Mouse (Mus musculus) urinary bladder, postnatal 4 days (tissue): ENCODE results near the gene Olfr1367.

ENCODE experiments used
- DNase-seq, 2 experiments: peaks; one replicate each; pipeline ENCODE4 v3.0.0; 2021 to 2022; ENCODE audit warnings: low spot score in 2 of 2

Olfr1367 gene

DNA sequence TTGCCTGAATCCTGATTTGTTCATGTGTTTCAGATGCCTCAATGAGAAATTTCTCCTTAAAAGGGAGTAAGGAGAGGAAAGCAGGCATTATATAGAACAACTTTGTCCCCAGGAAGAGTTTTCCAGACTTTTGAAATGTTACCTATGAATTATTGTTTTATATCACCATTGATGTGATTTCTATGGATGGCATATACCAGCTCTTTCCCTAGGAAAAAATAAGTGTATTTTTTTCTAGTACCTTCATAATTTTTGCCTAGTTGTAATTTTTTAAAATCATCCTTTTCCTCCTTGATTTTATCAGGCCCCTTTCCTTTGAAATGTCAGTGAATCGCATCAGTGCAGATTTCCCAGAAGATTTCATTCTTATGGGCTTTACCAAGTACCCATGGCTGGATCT, at the start of gene Olfr1367:
Gene Olfr1367 (plus strand): TSS at position 301 of the 400 bp plus-strand sequence.
- no peak for DNase-seq

DNA sequence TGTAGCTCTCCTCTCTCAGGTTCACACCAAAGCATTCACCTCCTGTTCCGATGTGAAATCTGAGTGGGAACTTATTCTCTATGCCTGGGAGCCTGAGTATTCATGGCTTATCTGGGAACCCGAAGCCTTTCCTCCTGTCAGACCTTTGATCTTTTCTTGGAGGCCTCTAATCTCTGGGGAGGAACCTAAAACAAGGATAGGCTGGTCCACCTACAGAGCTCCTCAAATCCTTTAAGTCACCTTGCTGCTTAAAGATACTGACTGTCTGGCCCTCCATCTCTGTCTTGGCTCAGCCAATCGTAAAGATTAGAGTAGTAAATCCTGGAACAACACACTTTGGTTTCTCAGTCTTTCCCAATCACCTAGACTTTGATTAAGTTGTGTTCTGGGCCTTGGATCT, 48.2 kb upstream of the Olfr1367 start:
- DNase-seq, result no peak

DNA sequence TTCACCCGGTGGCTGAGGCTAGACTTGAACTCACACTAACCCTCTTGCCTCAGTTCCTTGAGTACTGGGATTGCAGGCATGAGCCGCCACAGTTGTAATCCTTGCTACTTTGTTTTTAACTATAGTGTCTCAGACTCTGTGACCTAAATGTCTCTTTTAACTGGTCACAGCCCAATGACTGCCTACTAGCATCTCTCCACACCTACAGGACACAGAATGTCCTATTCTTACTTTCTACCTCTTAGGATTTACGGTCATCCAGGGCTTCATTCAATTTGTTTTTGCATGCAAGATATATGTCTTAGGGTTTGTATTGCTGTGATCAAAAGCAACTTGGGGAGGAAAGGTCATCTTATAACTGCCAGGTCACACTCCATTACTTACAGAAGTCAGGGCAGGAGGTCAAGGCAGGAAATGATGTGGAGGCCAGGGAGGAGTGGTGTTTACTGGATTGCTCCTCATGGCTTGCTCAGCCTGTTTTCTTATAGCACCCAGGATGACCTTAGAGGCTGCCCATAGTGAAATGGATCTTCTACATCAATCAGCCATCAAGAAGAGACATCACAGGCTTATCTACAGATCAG, 42.1 kb upstream of the Olfr1367 start:
- no peak for DNase-seq

DNA sequence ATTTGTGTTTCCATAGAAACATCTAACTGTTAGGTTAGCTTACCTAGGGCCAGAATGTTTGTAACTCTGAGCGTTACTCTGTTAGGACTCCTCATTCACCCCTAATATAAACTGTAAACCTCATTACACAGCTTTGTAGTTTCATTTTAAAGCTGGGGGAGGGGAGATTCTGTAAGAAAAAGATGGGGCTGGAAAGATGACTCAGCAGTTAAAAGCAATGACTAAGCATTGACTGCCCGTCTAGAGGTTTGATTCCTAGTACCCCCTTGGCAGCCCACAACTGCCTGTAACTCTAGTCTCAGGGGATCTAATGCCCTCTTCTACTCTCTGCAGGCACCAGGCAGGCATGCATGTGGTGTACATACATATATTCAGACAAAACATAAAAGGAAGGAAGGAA, 36.9 kb upstream of the Olfr1367 start:
- no peak for DNase-seq

DNA sequence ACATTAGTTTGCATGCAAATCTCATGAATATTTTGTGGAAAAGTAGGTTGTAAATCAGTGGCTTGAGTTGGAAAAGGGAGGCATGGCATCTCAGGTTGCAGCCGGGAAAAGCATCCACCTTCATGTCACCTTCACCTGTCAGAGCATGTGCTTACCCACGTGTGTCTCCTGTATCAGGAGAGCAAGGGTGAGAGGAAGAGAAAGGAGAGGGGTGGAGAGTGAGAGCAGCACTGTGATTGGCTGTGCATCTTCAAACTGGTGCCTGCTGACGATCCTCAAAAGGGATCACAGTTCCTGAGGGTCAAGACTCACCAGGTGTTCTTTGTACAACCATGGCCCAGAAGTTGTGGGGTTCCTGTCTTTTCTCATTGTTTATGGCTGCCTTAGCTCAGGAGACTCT, 34.8 kb upstream of the Olfr1367 start, which contains the start of gene Gpx6:
Gene Gpx6 (plus strand): TSS at position 200 of the 400 bp plus-strand sequence.
- no peak for DNase-seq

DNA sequence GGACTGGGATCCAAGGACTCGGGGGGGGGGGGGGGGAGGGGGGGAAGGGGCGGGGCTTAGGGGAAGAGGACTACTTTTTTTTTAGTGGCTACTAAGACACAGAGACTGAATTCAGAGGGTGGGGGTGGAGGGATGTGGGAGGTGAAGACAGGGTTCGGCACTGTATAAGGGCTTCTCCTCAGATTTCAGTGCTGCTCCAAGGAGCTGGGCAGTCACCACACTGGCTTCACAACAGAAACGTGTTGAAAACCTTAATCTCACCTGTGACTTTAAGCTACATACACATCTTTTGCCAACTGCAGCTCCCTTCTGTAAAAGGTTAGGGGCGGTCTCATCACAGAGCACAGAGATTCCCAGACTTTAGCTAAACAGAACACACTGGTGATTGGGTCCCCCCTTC, 33.9 kb upstream of the Olfr1367 start:
- no peak for DNase-seq

DNA sequence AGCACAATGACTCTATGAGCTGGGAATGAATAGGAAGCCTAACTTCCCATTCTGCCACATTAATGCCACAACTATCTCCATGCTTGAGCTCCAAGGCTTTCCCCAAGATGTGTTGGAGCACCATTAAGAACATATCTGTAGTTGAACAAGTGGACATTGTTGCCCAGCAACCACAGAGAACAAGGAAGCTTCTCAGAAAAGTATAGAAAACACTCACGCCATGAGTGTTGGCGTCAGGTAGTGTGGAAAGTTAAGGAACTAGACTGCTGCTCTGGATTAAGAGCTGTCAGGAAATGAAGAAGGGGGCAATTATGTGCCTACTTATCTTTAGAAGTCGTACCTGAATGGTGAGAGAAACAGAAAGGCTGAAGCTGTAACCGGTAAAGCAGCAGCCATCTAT, 32.8 kb upstream of the Olfr1367 start:
- DNase-seq, result no peak

DNA sequence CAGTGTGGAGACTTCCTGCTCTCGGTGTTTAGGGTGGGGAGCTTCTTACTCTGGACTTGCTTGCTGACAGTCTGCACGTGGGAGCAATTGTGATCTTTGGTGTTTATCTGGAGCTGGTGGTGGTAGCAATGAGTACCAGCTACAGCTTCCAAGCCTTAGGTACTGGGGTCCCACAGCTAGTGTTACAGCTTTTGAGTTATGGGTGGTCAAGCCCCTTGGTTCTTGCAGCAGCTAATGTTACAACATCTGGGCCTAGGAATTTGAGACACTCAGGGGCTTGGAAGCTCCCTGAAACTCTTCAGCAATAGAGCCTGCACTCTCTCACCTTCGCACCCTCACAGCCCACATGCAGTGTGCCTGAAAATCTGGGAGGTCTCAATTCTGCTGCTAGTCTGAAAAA, 26.4 kb upstream of the Olfr1367 start:
- no peak for DNase-seq

DNA sequence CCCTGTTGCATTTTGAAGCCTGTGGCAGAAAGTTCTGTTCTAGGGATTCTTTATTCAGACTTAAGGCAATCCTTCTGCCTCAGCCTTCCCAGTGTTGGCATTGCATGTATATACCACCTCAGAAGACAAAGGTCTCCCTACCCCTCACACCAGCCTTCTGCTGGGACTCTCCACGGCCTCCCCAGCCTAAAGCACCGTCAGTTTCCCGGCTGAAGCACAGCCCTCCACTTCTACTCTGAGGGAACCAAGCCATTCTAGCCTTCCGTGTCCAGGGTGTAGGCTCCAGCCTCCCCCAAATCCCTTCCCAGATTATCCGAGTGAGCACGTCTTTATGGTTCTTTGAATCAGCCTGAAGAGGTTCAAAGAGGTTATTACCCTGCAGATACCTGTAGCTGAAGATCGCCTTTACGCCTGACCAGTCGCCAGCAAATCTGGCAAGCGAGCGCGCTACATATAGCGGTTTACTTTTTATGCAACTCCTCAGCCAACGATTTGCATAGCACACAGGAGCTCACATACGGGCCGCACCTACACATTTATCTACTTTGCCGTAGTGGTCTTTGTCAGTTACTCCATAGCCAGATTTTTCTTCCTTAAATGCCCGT, 24.7 kb upstream of the Olfr1367 start:
- no peak for DNase-seq

DNA sequence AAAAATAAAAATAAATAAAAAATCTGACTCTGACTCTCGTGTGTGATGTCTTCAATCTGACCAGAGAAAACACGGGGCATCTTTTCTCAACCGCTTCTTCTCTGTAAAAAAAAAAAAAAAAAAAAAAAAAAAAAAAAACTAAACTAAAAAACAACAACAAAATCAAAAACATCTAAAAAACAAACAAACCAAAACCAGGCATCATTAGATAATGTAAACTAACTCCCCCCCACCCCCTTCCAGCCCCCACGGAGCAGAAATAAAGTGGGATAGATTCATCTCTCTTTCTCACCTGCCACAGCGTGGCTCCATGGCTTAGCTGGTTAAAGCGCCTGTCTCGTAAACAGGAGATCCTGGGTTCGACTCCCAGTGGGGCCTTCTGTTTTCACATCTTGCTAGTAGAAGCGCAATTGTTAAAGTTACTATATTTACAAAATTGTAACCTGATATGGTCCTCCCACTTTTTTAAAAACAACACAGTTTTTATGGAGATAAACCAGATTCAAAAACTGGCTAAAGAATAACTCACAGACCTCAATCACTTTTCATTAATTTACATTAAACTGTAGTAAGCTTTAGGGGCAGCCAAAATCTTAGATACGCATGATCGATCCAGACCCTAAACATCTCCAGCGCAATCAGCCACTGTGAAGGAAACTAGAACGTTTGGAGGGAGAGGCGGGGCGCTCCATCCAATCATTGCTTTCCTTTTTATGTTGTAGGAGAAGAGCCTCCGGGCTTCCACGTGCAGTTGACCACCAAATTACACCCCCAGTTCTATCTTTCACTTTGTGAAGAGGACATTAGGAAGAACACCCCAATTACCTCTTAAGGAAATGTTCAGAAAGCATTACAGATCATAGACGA, 24.0 kb upstream of the Olfr1367 start:
- DNase-seq, result no peak

DNA sequence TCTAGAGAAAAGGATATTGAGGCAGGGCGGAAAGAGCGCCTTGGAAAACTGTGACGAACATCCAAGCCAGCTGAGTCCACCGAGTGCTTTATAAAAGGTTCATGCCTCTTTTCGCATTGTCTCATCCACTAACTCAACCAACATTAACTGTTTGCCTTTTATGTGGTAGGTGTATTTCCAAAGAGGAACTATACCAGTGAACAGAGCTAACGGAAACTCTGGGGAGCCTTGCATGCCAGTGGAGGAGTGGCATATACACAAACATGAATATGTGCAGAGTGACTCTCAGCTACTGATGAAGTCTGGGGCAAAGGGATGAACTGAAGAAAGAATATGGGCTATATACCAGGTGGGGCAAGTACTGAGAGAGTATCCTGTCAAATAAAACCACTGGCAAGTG, 23.3 kb upstream of the Olfr1367 start:
- DNase-seq, result no peak

DNA sequence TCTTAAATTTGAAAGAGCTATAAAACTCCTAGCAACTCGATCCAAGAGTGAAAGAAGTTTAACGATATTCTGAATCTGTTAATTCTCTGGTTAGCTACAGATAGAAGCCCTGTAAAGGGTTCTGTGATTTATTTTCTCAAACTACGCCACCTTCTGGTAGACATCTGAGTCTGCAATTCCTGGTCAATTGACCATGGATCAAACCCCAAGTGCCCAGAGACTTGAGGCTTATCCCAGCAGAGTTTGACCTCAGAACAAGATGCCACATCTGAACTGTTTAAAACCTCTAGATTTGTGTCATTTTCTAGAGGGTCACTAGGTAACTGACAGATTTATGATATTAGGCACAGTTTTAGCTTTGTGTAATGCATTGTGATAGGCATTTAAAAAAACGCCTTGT, 20.5 kb upstream of the Olfr1367 start:
- no peak for DNase-seq

DNA sequence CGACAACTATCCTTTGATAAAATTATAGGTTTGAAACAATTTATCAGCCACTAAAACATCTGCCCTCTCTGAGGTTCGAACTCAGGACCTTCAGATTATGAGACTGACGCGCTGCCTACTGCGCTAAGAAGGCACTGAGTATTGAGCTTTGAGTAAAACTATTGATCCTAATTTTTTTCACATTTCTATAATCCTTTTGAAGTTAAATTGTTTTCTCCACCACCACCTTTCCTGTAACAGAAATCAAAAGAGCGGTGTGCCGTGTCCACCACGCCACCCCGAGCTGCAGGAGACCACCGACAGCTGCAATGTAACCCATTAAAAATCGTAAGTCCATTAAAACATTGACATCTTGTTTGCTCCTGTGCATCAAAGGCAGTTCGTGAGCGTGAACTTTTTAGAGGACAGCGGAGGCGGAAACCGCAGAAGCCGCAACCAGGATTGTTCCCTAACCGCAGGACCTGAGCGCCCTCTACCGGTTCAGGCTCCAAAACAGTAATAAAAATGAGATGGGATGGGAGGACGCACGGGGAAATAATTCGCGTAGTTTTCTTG, 20.0 kb upstream of the Olfr1367 start:
- DNase-seq, result peak; percentile 58 to 83

DNA sequence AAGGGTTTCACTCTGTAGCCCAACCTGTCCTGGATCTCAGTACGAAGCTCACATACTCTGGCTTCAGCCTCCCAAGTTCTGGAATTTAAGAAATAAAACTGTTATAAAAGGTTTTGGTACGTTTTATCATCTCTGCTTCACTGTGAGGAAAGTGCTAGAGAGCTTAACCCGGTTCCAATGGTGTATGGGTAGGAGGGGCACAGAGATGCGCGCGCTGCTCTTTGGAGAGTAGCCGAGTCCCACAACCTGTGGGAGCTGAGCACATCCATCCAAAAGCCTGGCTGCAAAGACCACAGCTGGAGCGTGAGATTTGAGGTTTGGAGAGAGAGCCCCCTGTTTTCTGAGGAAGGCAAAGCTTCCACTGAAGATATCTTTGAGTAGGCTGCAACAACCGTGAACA, 19.3 kb upstream of the Olfr1367 start:
- DNase-seq, result no peak

DNA sequence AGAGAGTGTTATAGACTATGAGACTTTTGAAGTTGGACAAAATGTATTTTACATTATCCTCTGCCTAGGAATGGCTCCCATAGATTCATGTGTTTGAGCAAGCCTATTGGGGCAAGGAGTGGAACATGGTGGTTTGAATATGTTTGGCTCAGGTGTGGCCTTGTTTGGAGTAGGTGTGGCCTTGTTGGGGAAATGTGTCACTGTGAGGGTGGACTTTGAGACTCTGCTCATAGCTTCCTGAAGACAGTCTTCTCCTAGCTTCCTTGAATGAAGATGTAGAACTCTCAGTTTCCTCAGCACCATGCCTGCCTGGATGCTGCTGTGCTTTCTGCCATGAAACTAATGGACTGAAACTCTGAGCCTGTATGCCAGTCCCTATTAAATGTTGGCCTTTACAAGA, 3.9 kb downstream of the Olfr1367 start:
- DNase-seq, result no peak

DNA sequence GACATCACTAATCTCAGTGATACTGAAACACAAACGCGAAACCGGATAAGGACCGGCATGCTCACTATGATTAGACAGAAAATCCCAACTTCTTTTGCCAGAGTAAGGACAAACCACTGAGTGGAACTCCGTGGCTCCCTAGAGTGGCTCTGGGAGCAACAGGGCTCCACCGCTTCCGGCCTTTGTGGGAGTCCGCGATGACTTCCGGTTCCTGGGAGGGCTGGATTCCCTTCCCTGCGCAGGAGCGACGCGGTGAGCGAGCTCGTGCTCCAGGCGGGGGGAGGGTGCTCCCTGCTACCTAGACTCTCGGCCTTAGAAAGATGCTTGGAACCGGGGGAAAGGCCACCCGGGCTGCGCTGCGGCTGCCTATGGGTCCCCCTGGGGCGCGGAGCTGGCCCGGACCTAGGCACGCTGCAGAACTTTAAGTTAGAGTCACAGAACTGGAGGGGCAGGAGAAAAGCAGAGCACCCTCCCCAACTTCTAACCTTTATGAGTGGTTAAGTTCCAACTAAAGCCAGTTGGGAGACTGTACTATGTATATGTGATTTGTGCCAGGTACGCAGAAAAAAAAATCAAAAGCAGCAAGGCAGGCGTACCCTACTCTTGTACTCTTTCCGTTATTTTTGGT, 16.0 kb downstream of the Olfr1367 start, which contains the start of gene Zscan12:
Gene Zscan12 (plus strand): TSS at position 200 of the 628 bp plus-strand sequence.
- peak; percentile 84 to 89 for DNase-seq

DNA sequence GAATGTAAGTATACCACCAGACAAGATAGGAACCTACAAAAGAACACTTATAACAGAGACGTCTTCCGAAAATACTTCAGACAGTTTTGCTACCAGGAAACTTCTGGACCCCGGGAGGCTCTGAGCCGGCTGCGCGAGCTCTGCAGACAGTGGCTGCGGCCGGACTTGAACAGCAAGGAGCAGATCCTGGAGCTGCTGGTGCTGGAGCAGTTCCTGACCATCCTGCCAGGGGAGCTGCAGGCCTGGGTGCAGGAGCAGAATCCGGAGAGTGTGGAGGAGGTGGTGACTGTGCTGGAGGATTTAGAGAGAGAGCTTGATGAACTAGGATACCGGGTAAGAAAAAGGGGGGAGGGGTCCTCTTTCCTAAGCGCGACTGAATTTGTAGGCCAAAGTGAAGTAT, 17.0 kb downstream of the Olfr1367 start:
- no peak for DNase-seq

DNA sequence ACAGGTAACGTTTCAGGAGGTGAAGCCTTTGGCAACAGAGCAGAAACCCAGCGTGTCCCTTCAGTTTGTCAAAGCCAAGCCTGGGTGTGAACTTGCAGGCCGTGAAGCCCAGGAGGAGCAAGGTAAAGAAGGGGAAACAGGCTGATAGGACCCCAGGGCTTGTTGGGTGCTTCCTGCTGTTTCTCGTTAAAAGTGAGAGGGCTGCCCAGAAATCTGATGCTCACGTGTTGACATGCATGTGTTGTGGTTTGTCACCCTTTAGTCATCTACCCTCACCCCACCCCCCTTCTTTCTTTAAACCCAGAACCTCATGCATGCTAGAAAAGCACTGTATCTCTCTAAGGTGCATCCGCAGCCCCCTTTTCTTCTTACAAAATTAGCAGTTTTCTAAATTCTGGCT, 19.9 kb downstream of the Olfr1367 start:
- no peak for DNase-seq

DNA sequence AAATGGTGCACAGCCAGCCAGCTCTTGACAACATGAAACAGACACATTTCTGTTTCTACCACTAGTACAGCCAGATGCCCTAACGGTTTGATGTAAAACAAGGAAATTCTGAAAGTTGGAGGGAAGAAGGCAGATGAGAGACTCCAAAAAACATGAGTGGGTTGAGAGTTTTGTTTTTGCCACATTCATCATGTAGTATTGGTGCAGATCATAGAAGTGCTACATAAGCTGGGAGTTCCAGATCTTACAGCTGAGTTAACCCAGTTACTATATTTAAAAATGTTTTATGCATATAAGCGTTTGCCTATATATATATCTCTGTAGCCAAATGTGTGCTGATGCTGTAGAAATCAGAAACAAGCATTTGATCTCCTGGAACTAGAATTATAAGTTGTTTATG, 26.0 kb downstream of the Olfr1367 start:
- DNase-seq, result no peak

DNA sequence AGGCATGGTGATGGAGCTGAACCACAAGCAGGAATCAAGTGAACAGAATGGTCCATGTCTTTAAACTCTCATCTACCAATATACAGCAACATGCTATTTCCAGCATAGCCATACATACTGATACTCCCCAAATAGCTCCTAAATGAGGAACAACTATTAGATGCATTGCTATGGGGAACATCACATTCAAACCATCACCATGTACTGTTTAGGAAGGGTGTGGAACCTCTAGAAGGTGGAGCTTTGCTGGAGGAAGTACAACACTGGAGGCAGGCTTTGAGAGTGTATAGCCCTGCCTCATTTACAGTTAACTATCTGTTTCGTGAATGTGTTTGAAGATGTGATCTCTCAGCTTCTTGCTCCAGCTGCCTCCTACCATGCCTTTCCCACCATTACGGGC, 31.1 kb downstream of the Olfr1367 start:
- DNase-seq, result no peak

DNA sequence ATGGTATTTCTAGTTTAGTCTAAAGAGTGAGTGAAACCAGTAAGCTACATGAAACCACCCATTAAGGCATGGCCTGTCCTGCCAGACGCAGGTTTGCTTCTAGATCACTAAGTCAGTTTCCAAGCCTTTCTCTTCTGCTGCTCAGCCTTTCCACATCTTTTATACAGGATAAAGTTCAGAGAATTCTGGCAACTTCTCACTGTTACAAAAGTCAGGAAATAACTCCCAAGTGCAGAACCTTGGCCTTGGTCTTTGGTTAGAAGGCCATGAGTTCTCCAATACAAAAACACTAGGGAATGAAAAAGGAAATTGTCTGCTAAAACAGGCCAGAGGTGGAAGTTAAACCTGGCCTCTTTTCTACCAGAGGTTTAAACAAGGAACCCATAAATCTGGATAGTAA, 48.5 kb downstream of the Olfr1367 start:
- no peak for DNase-seq

DNA sequence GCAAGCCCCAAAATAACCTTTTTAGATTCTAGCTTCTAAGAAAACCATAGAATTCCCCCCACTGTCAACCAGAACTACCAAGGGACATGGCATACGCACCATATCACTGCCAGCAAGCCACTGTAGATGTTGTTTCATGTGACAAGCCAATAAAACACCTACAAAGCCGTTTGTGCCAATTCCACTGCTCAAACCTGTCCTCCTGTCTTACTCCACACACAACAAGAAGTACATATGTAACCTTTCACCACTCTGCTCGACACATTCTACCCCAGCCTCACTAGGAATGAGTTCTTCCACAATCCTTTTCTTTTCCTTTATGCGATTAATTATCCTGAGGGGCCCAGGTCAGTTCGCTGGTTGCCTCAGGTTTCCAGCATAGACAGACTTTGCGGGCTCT, 48.9 kb downstream of the Olfr1367 start:
- no peak for DNase-seq
